Mouse (Mus musculus): ENCODE data around the gene Astn2. TPM values are rescaled to one million over a fixed set of nuclear protein-coding genes. Genes with fewer than 3 reads are reported as not detected.

Gene Astn2
- polyA plus RNA-seq, 1 experiment, result 1.1 TPM

- TF ChIP-seq CTCF (IDR thresholded peaks at IDR 0.05; ENCODE audit: control insufficient read depth, insufficient read depth, low read length), result no peak
- no peak for TF ChIP-seq POLR2A (IDR thresholded peaks at IDR 0.05; ENCODE audit: borderline replicate concordance, control insufficient read depth, low read depth, low read length)
- Histone ChIP-seq H3K4me1 (ENCODE audit: control insufficient read depth, insufficient read depth, low read length) (no peaks in the 10 kb centered on the region), H3K27ac (ENCODE audit: control insufficient read depth, insufficient read depth, low read depth, low read length, poor library complexity) (no peak overlapping the region), H3K4me3 (replicated peaks; ENCODE audit: control insufficient read depth, low read depth, low read length) (no peak overlapping the region)
Measured at GRCm38 (mm10) chr4:65743160-65743691, 661.2 kb downstream of the Astn2 start.

- Histone ChIP-seq H3K4me1 (ENCODE audit: control insufficient read depth, insufficient read depth, low read length) (no peaks in the 10 kb centered on the region), H3K27ac (ENCODE audit: control insufficient read depth, insufficient read depth, low read depth, low read length, poor library complexity) (no peak overlapping the region), H3K4me3 (replicated peaks; ENCODE audit: control insufficient read depth, low read depth, low read length) (no peak overlapping the region)
- WGBS, result 35% methylated on average over 6 of the region's 6 CpGs
- TF ChIP-seq CTCF (IDR thresholded peaks at IDR 0.05; ENCODE audit: control insufficient read depth, insufficient read depth, low read length) (no peak), POLR2A (IDR thresholded peaks at IDR 0.05; ENCODE audit: borderline replicate concordance, control insufficient read depth, low read depth, low read length) (no peak)
Measured at GRCm38 (mm10) chr4:65724414-65724813, 680.0 kb downstream of the Astn2 start.

- WGBS, result 72% methylated on average over 2 of the region's 2 CpGs
Measured at GRCm38 (mm10) chr4:65719610-65720009, 684.8 kb downstream of the Astn2 start.

GRCm38 (mm10) chr4:65717899-65718298 is 686.5 kb downstream of the Astn2 start:
- WGBS, result 47% methylated on average over 1 of the region's 1 CpGs

More at GRCm38 (mm10) chr4:65719610-65720009, 684.8 kb downstream of the Astn2 start:
- no peak overlapping the region for H3K27ac ChIP-seq (ENCODE audit: control insufficient read depth, insufficient read depth, low read depth, low read length, poor library complexity)
- H3K4me3 ChIP-seq (replicated peaks; ENCODE audit: control insufficient read depth, low read depth, low read length), result no peak overlapping the region
- TF ChIP-seq CTCF (IDR thresholded peaks at IDR 0.05; ENCODE audit: control insufficient read depth, insufficient read depth, low read length) (no peak), POLR2A (IDR thresholded peaks at IDR 0.05; ENCODE audit: borderline replicate concordance, control insufficient read depth, low read depth, low read length) (no peak)
- no peaks in the 10 kb centered on the region for H3K4me1 ChIP-seq (ENCODE audit: control insufficient read depth, insufficient read depth, low read length)

GRCm38 (mm10) chr4:65716086-65716485 is 688.3 kb downstream of the Astn2 start:
- TF ChIP-seq CTCF (IDR thresholded peaks at IDR 0.05; ENCODE audit: control insufficient read depth, insufficient read depth, low read length), result no peak
- no peak for TF ChIP-seq POLR2A (IDR thresholded peaks at IDR 0.05; ENCODE audit: borderline replicate concordance, control insufficient read depth, low read depth, low read length)
- no peak overlapping the region for H3K27ac ChIP-seq (ENCODE audit: control insufficient read depth, insufficient read depth, low read depth, low read length, poor library complexity)
- 78% methylated on average over 2 of the region's 2 CpGs for WGBS
- H3K4me3 ChIP-seq (replicated peaks; ENCODE audit: control insufficient read depth, low read depth, low read length), result no peak overlapping the region
- H3K4me1 ChIP-seq (ENCODE audit: control insufficient read depth, insufficient read depth, low read length), result no peaks in the 10 kb centered on the region

More at GRCm38 (mm10) chr4:65717899-65718298, 686.5 kb downstream of the Astn2 start:
- TF ChIP-seq CTCF (IDR thresholded peaks at IDR 0.05; ENCODE audit: control insufficient read depth, insufficient read depth, low read length) (no peak), POLR2A (IDR thresholded peaks at IDR 0.05; ENCODE audit: borderline replicate concordance, control insufficient read depth, low read depth, low read length) (no peak)
- no peak overlapping the region for H3K27ac ChIP-seq (ENCODE audit: control insufficient read depth, insufficient read depth, low read depth, low read length, poor library complexity)
- H3K4me3 ChIP-seq (replicated peaks; ENCODE audit: control insufficient read depth, low read depth, low read length), result no peak overlapping the region
- no peaks in the 10 kb centered on the region for H3K4me1 ChIP-seq (ENCODE audit: control insufficient read depth, insufficient read depth, low read length)

GRCm38 (mm10) chr4:65711678-65712077 is 692.7 kb downstream of the Astn2 start:
- H3K4me3 ChIP-seq (replicated peaks; ENCODE audit: control insufficient read depth, low read depth, low read length), result no peak overlapping the region
- no peak for TF ChIP-seq CTCF (IDR thresholded peaks at IDR 0.05; ENCODE audit: control insufficient read depth, insufficient read depth, low read length)
- TF ChIP-seq POLR2A (IDR thresholded peaks at IDR 0.05; ENCODE audit: borderline replicate concordance, control insufficient read depth, low read depth, low read length), result no peak
- H3K4me1 ChIP-seq (ENCODE audit: control insufficient read depth, insufficient read depth, low read length), result no peaks in the 10 kb centered on the region
- no peak overlapping the region for H3K27ac ChIP-seq (ENCODE audit: control insufficient read depth, insufficient read depth, low read depth, low read length, poor library complexity)
- WGBS, result 68% methylated on average over 2 of the region's 2 CpGs

GRCm38 (mm10) chr4:65710623-65711022 is 693.8 kb downstream of the Astn2 start:
- Histone ChIP-seq H3K4me3 (replicated peaks; ENCODE audit: control insufficient read depth, low read depth, low read length) (no peak overlapping the region), H3K4me1 (ENCODE audit: control insufficient read depth, insufficient read depth, low read length) (no peaks in the 10 kb centered on the region), H3K27ac (ENCODE audit: control insufficient read depth, insufficient read depth, low read depth, low read length, poor library complexity) (no peak overlapping the region)
- TF ChIP-seq CTCF (IDR thresholded peaks at IDR 0.05; ENCODE audit: control insufficient read depth, insufficient read depth, low read length) (no peak), POLR2A (IDR thresholded peaks at IDR 0.05; ENCODE audit: borderline replicate concordance, control insufficient read depth, low read depth, low read length) (no peak)

- H3K27ac ChIP-seq (ENCODE audit: control insufficient read depth, insufficient read depth, low read depth, low read length, poor library complexity), result no peak overlapping the region
- 62% methylated on average over 4 of the region's 4 CpGs for WGBS
- H3K4me3 ChIP-seq (replicated peaks; ENCODE audit: control insufficient read depth, low read depth, low read length), result no peak overlapping the region
- no peaks in the 10 kb centered on the region for H3K4me1 ChIP-seq (ENCODE audit: control insufficient read depth, insufficient read depth, low read length)
- TF ChIP-seq CTCF (IDR thresholded peaks at IDR 0.05; ENCODE audit: control insufficient read depth, insufficient read depth, low read length), result no peak
- TF ChIP-seq POLR2A (IDR thresholded peaks at IDR 0.05; ENCODE audit: borderline replicate concordance, control insufficient read depth, low read depth, low read length), result no peak
Measured at GRCm38 (mm10) chr4:65701848-65702247, 702.6 kb downstream of the Astn2 start.

Measured in bone marrow, adult 2 months (tissue).